Comparison of ENCODE assay signal across 28 mouse cellular contexts in genomic region chr1:90428334-90428733, GRCm38 (mm10).
"Had no signal": no experiment of that assay in that cellular context is flagged by ENCODE, and none has a peak within 500 bp of the region (broad histone marks: within the 10 kb centered on the region; RNA-seq: fewer than 3 reads in every experiment).

No protein-coding gene starts in this region.

- H3K27me3 ChIP-seq: limb, embryonic 12.5 days; limb, embryonic 13.5 days; limb, embryonic 15.5 days; liver, embryonic 12.5 days; liver, embryonic 13.5 days; liver, embryonic 15.5 days; lung, embryonic 15.5 days; megakaryocyte, embryonic 14.5 days; midbrain, embryonic 13.5 days; midbrain, embryonic 15.5 days; neural tube, embryonic 12.5 days had no signal

- H3K4me1 ChIP-seq: liver, embryonic 12.5 days; liver, embryonic 13.5 days; liver, embryonic 15.5 days; lung, embryonic 15.5 days; megakaryocyte, embryonic 14.5 days; midbrain, embryonic 15.5 days had no signal

- H3K9me3 ChIP-seq: limb, embryonic 10.5 days; limb, embryonic 12.5 days; limb, embryonic 13.5 days; limb, embryonic 15.5 days; liver, embryonic 12.5 days; liver, embryonic 13.5 days; liver, embryonic 15.5 days; lung, embryonic 15.5 days; midbrain, embryonic 12.5 days; midbrain, embryonic 13.5 days; midbrain, embryonic 15.5 days; neural tube, embryonic 12.5 days had no signal

- H3K27ac ChIP-seq: limb, embryonic 10.5 days; limb, embryonic 12.5 days; limb, embryonic 13.5 days; limb, embryonic 15.5 days; liver, embryonic 12.5 days; liver, embryonic 13.5 days; liver, embryonic 14.5 days; liver, embryonic 15.5 days; lung, embryonic 15.5 days; macrophage; midbrain, embryonic 12.5 days; midbrain, embryonic 13.5 days; midbrain, embryonic 15.5 days; neural tube, embryonic 12.5 days had no signal

- H3K4me3 ChIP-seq: limb, embryonic 10.5 days; limb, embryonic 12.5 days; limb, embryonic 13.5 days; limb, embryonic 15.5 days; liver, embryonic 12.5 days; liver, embryonic 13.5 days; liver, embryonic 15.5 days; lung, embryonic 15.5 days; megakaryocyte, embryonic 14.5 days; midbrain, embryonic 10.5 days; midbrain, embryonic 12.5 days; midbrain, embryonic 13.5 days; midbrain, embryonic 15.5 days; myocyte; neural tube, embryonic 12.5 days had no signal

- DNase-seq: liver; liver, embryonic 13.5 days; liver, postnatal 0 days; lung, adult 18-20 months; lung, adult 2 months; lung, embryonic 14.5 days; lung, postnatal 14 days; lung, postnatal 36 days; midbrain, embryonic 14.5 days had no signal

- H3K4me2 ChIP-seq: limb, embryonic 12.5 days; limb, embryonic 13.5 days; limb, embryonic 15.5 days; liver, embryonic 11.5 days; liver, embryonic 12.5 days; liver, embryonic 13.5 days; liver, embryonic 15.5 days; lung, embryonic 14.5 days; lung, embryonic 15.5 days; midbrain, embryonic 11.5 days; midbrain, embryonic 12.5 days; midbrain, embryonic 13.5 days; midbrain, embryonic 15.5 days; neural tube, embryonic 12.5 days had no signal

- H3K9ac ChIP-seq: limb, embryonic 12.5 days; limb, embryonic 13.5 days; limb, embryonic 15.5 days; liver, embryonic 12.5 days; liver, embryonic 13.5 days; liver, embryonic 14.5 days; liver, embryonic 15.5 days; liver, postnatal 0 days; lung, embryonic 14.5 days; lung, embryonic 15.5 days; midbrain, embryonic 12.5 days; midbrain, embryonic 13.5 days; midbrain, embryonic 15.5 days; neural tube, embryonic 12.5 days had no signal

- H3K36me3 ChIP-seq: limb, embryonic 10.5 days; limb, embryonic 12.5 days; limb, embryonic 13.5 days; limb, embryonic 15.5 days; liver, embryonic 12.5 days; liver, embryonic 13.5 days; liver, embryonic 15.5 days; lung, embryonic 15.5 days; midbrain, embryonic 10.5 days; midbrain, embryonic 12.5 days; midbrain, embryonic 13.5 days; midbrain, embryonic 15.5 days; neural tube, embryonic 12.5 days had no signal

- ATAC-seq: liver, embryonic 12.5 days; midbrain, embryonic 13.5 days; midbrain, embryonic 15.5 days; midbrain, embryonic 16.5 days had no signal
